Mouse (Mus musculus): ENCODE data around the gene Cdk8.

Cdk8 gene

GRCm38 (mm10) chr5:146232816-146233215 lies 1.8 kb downstream of the Cdk8 start:
- in situ Hi-C loops (cut with MboI) = no loop called here

DNA sequence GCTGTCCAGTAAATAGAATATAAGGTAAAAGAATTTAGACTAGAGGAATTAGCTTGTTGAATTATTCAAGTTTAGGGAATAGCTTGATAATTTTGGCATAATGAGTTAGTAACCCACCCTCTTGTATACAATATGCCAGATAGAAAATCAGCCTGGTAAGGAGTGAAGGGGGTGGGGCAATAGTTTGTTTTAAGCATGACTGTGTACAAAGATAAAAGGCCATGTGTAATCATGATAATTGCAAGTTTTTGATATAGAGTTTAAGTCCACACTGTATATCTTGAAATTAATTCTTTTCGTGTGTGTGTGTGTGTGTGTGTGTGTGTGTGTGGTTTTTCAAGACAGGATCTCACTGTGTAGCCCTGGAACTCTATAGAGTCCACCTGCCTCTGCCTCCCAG lies 3.3 kb downstream of the Cdk8 start:
- in situ Hi-C loops (cut with MboI) = no loop called here

DNA sequence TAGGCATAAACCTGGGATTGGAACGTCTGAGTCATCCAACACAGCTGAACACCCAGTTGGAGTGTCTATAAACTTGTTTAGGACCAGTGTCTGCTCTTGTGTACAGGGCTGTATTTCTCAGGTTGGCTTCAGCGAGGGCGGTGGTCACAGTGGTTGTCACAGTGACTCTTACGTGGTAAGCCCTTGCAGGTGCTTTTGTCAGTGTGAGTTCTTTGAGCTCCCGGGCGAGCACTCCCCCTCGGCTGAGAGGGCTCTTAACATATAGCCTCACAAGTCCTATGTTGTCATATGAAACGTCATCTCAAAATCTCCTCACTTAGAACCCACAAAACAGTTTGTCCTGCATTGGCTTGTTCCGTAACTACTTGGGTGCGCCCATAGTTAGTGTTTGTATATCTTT lies 7.2 kb downstream of the Cdk8 start:
- in situ Hi-C loops (cut with MboI) = no loop called here

GRCm38 (mm10) chr5:146240771-146241170 lies 9.7 kb downstream of the Cdk8 start:
- in situ Hi-C loops (cut with MboI) = no loop called here

DNA sequence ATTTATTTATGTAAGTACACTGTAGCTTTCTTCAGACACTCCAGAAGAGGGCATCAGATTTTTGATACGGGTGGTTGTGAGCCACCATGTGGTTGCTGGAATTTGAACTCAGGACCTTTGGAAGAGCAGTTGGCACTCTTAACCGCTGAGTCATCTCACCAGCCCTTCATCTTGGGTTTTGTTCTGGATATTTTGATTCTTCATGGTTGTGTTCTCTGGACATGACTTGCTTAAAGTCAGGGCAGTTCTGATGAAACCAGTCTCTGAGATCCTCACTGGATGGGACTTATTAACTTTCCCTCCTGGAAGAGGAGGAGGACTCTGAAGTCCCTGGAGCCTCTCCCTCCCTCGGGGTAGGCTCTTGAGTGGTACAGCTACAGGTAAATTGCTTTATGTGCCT lies 10.2 kb downstream of the Cdk8 start:
- in situ Hi-C loops (cut with MboI) = no loop called here

GRCm38 (mm10) chr5:146245193-146245592 lies 14.2 kb downstream of the Cdk8 start:
- in situ Hi-C loops (cut with MboI) = no loop called here

- in situ Hi-C loops (cut with MboI) = no loop called here
These were observed 14.8 kb downstream of the Cdk8 start for GRCm38 (mm10) chr5:146245646-146246370.

DNA sequence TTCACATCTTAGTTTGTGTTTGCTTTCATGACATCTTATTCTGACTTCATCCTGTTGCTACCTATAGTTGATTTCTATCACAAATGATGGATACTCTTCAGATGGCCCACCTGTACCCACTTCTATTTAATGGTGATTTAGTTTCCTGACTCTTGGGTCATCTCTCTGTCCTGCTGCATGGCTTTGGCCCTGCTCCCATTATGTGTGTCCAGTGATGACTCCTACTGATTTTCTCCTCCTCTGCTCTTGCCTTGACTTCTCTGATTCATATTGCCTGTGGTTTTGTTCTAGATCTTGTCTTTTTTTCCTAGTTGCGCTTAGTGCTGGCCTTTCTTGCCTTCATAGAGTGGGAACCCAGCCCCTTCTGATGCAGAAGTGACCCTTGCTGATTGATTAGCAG lies 15.4 kb downstream of the Cdk8 start:
- in situ Hi-C loops (cut with MboI) = no loop called here

DNA sequence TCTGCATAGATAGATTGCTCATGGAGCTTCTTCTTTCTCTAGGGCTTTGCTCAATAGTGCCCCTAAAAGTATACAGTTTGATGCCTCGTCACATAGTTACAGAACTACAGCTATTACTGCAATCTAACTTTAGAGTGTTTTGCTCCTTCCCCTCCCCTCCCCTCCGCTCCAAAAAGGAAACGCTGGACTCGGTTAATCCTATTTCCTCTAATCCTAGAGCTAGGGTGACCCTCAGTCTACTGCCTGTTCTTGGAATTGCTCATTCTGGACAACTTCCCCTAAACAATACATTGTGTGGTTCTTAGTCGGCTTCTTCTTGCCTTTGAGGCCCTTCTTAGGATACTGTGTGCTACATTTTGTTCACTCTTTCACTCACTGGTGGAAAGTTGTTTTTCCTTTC lies 16.7 kb downstream of the Cdk8 start:
- in situ Hi-C loops (cut with MboI) = no loop called here

- in situ Hi-C loops (cut with MboI) = no loop called here
These were observed 17.7 kb downstream of the Cdk8 start for GRCm38 (mm10) chr5:146248746-146249145.

DNA sequence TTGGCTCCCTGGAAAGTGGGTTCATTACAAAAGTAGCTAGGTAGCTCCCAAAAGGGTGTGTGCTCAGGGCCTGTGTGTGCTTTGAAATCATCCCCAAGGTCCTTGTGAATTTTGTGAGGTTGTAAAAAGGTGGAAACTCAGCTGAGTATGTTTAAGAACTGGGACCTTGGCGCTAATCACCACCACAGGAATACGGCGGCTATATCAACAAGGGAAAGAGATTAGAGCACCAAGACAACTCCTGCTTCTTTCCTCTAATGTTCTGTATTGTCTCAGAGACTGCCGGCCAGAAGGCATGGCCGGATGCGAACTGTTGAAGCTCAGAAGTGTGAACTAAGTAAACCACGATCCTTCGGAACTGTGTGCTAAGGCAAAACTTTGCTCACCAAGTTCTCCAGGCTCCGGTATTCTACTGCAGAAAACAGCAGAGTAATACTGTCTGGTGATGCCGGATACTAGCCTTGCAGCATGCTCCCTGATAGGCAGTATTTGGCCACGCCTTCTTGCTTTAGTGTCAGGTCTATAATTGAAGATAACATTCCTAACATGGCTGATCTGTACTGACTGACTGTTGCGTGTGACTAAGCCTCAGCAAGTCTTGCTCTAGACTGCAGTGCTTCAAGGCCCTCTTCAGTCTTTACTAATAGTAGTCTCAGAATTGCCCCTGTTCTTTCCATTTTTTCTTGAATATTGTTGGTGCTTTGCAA lies 19.5 kb downstream of the Cdk8 start:
- in situ Hi-C loops (cut with MboI) = no loop called here

- in situ Hi-C loops (cut with MboI) = no loop called here
These were observed 20.8 kb downstream of the Cdk8 start for GRCm38 (mm10) chr5:146251663-146252429.

DNA sequence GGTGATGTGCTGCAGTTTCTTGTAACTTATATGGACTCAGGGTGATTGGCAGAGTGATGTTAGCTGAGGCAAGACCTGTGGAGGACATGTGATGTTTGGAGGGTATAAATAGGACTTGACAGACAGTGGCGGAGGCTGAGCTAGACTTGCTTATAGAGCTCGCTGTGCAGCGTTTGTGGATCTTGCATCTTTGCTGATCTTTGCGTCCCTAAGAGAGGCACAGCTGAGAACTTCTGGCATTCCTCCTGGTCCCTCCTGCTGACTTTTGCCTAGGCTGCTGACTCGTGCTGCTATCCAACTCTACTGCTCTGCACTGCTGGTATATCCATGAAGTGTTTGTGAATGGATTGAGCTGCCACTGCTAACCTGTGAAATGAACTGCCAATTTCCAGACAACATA lies 22.6 kb downstream of the Cdk8 start:
- in situ Hi-C loops (cut with MboI) = no loop called here

DNA sequence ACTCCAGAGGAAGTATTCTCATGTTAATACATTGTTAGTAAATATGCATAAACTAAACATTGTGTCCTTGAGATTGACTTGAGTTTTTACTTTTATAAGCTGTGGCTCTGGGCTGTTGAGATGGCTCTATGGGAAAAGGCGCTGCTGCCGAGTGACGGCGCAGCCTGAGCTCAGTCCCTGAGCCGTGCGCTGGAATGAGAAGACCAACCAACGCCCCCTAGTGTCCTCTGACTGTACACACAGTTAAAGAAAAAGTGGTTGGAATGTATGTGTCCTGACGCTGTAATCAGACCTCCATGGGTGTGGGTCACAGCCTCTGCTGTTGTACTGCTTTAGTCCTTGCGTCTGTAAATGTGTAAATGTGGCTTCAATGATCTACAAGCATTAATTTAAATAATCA lies 29.0 kb downstream of the Cdk8 start:
- in situ Hi-C loops (cut with MboI) = no loop called here

DNA sequence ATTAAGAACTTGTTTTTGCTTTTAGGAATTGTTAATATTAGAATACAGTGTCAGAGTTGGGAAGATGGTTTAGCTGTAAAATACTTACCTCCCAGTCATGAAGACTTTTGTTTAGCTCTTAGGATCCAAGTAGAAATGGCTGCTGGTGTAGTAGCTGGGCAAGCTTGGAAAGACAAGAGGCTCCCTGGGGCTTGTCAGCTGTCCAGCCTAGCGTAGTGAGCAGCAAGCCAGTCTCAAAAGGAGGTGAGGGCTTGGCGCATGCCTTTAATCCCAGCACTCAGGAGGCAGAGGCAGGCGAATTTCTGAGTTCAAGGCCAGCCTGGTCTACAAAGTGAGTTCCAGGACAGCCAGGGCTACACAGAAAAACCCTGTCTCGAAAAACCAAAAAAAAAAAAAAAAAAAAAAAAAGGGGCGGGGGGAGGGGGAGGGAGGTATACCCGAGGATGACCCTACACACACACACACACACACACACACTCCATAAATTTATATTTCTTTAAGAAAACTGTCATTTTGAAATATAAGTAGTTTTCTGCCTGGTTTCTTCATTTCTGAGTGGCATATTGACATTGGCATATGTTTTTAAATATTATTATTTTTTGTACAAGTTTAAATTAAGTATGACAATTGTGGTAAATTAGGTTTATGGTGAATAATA lies 35.0 kb downstream of the Cdk8 start:
- in situ Hi-C loops (cut with MboI) = no loop called here

DNA sequence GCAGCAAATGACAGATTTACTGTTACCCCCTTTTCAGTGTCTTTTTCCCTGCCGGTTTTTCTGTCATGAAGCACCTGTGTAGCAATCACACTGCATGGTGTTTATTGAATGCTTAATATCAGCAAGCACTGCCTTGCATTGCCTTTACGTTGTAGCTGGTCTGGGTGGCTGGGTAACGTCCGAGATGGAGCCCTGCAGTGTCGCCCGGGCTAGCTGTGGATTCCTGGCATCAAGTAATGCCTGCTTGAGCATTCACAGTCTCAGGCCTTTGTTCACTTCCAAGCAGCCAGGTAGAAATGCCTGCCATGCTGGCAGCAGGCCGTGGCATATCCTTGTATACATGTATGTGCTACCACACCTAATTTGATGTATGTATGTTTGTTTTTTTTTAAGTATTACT lies 36.7 kb downstream of the Cdk8 start:
- in situ Hi-C loops (cut with MboI) = no loop called here

DNA sequence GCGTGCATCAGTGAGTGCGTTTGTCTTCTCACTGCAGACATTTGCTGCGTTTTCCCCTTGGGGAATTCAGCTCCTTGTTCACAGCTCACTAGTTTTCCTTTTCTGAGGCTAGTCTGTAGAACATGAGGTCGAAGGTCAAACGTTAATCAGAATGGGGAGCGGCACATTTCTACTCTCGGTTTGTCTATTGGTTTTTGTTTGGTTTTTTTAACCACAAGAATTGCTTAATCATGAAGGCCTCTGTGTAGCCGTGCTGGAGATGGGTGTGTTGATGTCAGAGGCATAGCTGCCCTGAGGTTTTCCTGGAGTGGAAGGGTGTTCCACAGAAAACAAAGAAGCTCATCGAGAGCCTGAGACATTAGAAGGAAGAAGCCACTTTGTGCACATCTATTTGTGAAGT lies 39.6 kb downstream of the Cdk8 start:
- in situ Hi-C loops (cut with MboI) = no loop called here

DNA sequence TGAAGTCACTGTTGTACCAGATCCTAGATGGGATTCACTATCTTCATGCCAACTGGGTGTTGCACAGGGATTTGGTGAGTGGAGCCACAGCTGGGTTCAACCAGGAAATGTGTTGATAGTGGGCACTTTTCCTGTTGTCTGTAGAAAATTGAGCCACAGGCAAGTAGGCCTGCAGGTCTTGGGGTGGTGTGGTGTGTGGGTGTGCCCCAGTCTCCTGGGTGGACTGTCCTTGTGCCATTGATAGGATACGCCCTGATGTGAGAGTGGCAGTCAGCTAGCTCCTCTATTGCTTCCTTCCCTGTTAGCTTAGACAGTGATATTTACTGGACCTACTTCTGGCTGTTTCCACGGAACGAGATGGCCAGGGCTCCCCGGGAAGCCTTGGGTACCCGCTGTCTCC lies 40.6 kb downstream of the Cdk8 start:
- in situ Hi-C loops (cut with MboI) = no loop called here

DNA sequence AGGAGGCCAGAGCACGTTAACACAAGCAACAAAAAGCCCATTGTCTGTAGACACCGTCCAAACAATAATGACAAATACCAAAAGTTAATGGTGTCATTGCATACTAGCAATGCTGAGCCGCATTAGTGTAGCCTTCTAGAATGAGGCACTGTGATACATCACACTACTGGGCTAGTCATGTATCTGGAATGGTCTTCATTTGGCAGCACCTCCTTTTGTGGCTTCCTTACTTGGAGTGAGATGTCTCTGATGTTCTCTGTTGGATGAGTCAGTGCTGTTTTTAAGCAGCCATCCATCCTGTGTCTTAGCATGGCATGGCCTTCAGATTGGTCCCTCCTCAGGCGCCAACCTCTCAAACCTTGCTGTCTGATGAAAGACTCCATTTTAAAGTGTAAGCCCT lies 42.1 kb downstream of the Cdk8 start:
- in situ Hi-C loops (cut with MboI) = no loop called here

DNA sequence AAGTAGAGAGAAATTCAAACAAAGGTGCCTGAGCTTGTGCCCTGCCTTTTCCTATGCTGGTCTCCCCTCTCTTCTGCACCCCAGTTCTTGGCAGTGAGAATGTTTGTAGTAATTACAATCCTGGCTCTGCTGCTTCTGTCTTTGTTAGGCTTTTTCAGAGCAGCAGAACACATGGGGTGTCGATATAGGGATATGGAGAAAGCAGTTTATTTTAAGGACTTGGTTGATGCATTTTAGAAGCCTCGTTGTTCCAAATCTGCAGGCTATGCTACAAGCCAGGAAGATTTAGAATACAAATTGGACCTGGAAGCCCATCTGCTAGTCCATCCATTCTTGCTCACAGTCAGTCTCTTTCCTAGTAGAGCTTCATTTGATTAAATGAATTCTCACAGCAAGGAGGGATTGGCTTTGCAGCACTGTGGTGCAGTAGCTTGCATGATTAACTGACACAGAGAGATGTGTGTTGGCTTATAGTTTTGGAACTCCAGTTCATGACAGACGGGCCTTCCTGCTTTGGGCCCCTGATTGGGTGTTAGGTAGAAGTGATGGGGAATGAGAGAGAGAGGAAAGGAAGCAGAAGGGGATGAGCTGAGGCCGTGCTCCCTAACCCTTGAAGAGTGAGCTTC lies 43.5 kb downstream of the Cdk8 start:
- in situ Hi-C loops (cut with MboI) = no loop called here

- in situ Hi-C loops (cut with MboI) = no loop called here
These were observed 46.5 kb downstream of the Cdk8 start for GRCm38 (mm10) chr5:146277513-146277912.

GRCm38 (mm10) chr5:146280012-146280411 lies 49.0 kb downstream of the Cdk8 start:
- in situ Hi-C loops (cut with MboI) = no loop called here
